In the genomic region with DNA sequence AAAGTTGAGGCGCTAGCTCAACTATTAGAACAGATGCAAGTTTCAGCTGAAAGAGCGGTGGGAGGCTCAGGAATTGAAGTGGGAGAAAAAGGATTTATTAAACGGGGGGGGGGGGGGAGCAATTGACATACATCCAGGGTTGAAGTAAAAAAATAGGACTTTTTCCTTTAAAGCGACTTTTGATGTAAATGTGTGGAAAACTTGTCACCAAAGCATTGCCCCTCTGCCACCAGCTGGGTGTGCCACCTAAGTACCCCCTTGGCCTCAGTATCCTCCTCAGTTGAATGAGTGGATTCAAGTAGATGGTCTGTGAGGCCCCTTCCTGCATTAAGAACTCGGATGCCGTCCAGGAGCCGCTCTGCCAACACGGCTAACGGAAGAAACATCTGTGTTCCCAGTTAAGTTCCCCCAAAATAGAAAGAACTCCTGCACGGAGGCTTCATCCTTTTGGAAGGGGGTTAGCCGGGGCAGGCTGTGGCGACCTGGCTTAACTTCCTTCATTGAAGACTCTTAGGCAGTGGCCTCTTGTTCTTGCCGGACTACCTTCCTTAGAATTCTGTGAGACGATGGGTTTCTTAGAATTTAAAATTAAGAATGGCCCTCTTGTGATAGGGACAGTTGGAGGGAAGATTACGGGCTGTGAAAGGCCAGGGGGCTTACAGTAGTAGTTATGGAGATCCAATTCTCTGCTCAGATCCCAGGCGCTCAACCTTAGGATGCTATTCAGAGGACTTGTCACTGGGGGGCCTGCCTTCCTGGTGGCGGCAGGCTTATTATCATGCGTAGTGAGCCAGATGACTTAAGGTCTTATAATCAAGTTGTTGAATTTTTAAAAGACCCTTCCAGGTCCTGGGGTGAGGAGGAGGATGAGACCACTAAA, we compare ENCODE assay signal across 8 mouse cellular contexts. TPM values are rescaled to one million over a fixed set of nuclear protein-coding genes. Genes with fewer than 3 reads are reported as not detected.
DNase-seq lines count a peak whose midpoint lies in the region; ATAC-seq and TF ChIP-seq lines count a peak whose summit lies in the region.

No protein-coding gene starts in this region.

- H3K9ac ChIP-seq in heart, adult 2 months (ENCODE audit: low read depth, low read length): peak overlapping the region; percentile 94
- H3K9ac ChIP-seq in kidney, postnatal 0 days (ENCODE audit: low read depth, low read length): peak overlapping the region; percentile 85
- H3K9ac ChIP-seq in midbrain, embryonic 15.5 days: peak overlapping the region; percentile 52

- no peak for TF ChIP-seq POLR2A in heart, adult 2 months (IDR thresholded peaks at IDR 0.05; ENCODE audit: insufficient read depth, low read depth, low read length)

- peaks cover 17% of the 10 kb centered on the region for H3K4me1 ChIP-seq in heart, adult 2 months (ENCODE audit: control insufficient read depth, insufficient read depth, low read length)
- H3K4me1 ChIP-seq in kidney, postnatal 0 days (replicated peaks; ENCODE audit: insufficient read depth, low read length): peaks cover 9% of the 10 kb centered on the region
- H3K4me1 ChIP-seq in midbrain, embryonic 15.5 days: peaks cover 17% of the 10 kb centered on the region

- H3K4me3 ChIP-seq in heart, adult 2 months: peak overlapping the region; percentile 99
- peak overlapping the region; percentile 96 for H3K4me3 ChIP-seq in kidney, postnatal 0 days (replicated peaks; ENCODE audit: low read depth, low read length)
- H3K4me3 ChIP-seq in midbrain, embryonic 15.5 days: peak overlapping the region; percentile 56

- no peaks in the 10 kb centered on the region for H3K27me3 ChIP-seq in heart, adult 2 months (ENCODE audit: control insufficient read depth, insufficient read depth, low read length)
- no peaks in the 10 kb centered on the region for H3K27me3 ChIP-seq in kidney, postnatal 0 days (ENCODE audit: insufficient read depth, low read length)
- no peaks in the 10 kb centered on the region for H3K27me3 ChIP-seq in midbrain, embryonic 15.5 days (replicated peaks)

- TF ChIP-seq EP300 in heart, adult 2 months (IDR thresholded peaks at IDR 0.05; ENCODE audit: insufficient read depth, low read depth, low read length): 0 out of 2 replicates have a peak, but pooled peaks have one; percentile 2

- intact Hi-C loops in heart, adult 2 months (cut with DNase I): loop anchor here (2.0 to 10.0 kb wide), 9 partner anchors 46 to 896 kb away; no protein-coding TSS in a partner anchor

- peak overlapping the region; percentile 72 for H3K4me2 ChIP-seq in kidney, postnatal 0 days (ENCODE audit: low read length)
- peak overlapping the region; percentile 61 for H3K4me2 ChIP-seq in midbrain, embryonic 15.5 days

- peak; percentile 44 for DNase-seq in adrenal gland, adult 2 months
- DNase-seq in adrenal gland, postnatal 4 days (ENCODE audit: low spot score in 2 of 2): no peak
- peak; percentile 64 for DNase-seq in adipocyte (ENCODE audit: low spot score)
- DNase-seq in heart, adult 2 months: peak; percentile 59 to 64
- peak; percentile 76 for DNase-seq in kidney, postnatal 0 days (ENCODE audit: low spot score)
- no peak for DNase-seq in right cerebral cortex, postnatal 14 days
- no peak for DNase-seq in layer of hippocampus, adult 11-12 months (ENCODE audit: low spot score)

- H3K79me2 ChIP-seq in heart, adult 2 months (replicated peaks; ENCODE audit: control insufficient read depth, insufficient read depth, low read length): peaks cover 13% of the 10 kb centered on the region

- no peaks in the 10 kb centered on the region for H3K9me3 ChIP-seq in kidney, postnatal 0 days (replicated peaks; ENCODE audit: low read length)
- H3K9me3 ChIP-seq in midbrain, embryonic 15.5 days: no peaks in the 10 kb centered on the region

- H3K36me3 ChIP-seq in heart, adult 2 months (ENCODE audit: control insufficient read depth, insufficient read depth, low read length): peaks cover 28% of the 10 kb centered on the region
- no peaks in the 10 kb centered on the region for H3K36me3 ChIP-seq in kidney, postnatal 0 days (ENCODE audit: insufficient read depth, low read length)
- no peaks in the 10 kb centered on the region for H3K36me3 ChIP-seq in midbrain, embryonic 15.5 days (replicated peaks)

- 4% methylated on average over 18 of the region's 18 CpGs for WGBS in heart, adult 2 months
- 6% methylated on average over 18 of the region's 18 CpGs for WGBS in kidney, postnatal 0 days
- WGBS in midbrain, embryonic 15.5 days: under 1% methylated on average over 18 of the region's 18 CpGs

- ATAC-seq in kidney, postnatal 0 days (replicated peaks; ENCODE audit: low FRiP score, low read depth): no peak
- no peak for ATAC-seq in midbrain, embryonic 15.5 days (replicated peaks)

- H3K27ac ChIP-seq in heart, adult 2 months: peak overlapping the region; percentile 95
- peak overlapping the region; percentile 96 for H3K27ac ChIP-seq in kidney, postnatal 0 days
- peak overlapping the region; percentile 82 for H3K27ac ChIP-seq in midbrain, embryonic 15.5 days

- peak; percentile 64 for TF ChIP-seq CTCF in heart, adult 2 months (IDR thresholded peaks at IDR 0.05)
- peak; percentile 43 for TF ChIP-seq CTCF in kidney, postnatal 0 days (IDR thresholded peaks at IDR 0.05; ENCODE audit: low read depth)

RNA-seq across cellular contexts. Expression of gene Plpp3, which starts 1.7 kb away (rescaled TPM):
- total RNA-seq in adrenal gland, adult 2 months (2021): 100 to 1,000 TPM; 237 to 336 TPM
- 246 and 342 TPM in 2 replicates for polyA plus RNA-seq in adrenal gland, adult 2 months (2012; rRNA removed)
- 100 to 1,000 TPM; 231 to 252 TPM for total RNA-seq in adrenal gland, postnatal 4 days (2021)
- 10 to 100 TPM; 64.8 to 74.0 TPM for total RNA-seq in heart, adult 2 months (2021)
- polyA plus RNA-seq in heart, adult 2 months (2012; rRNA removed): 76.9 and 92.0 TPM in 2 replicates
- polyA plus RNA-seq in kidney, postnatal 0 days (2015; fragmentation: Nextera tagmentation; extraction: Ambion mirVana): 77.4 and 79.6 TPM in 2 replicates
- polyA plus RNA-seq in midbrain, embryonic 15.5 days (2015; fragmentation: Nextera tagmentation; extraction: Ambion mirVana): 66.3 and 81.9 TPM in 2 replicates

RNA-seq across cellular contexts. Expression of gene Prkaa2, which starts 49.2 kb away (rescaled TPM):
- 1 to 10 TPM; 8.5 to 10.0 TPM for total RNA-seq in adrenal gland, adult 2 months (2021)
- 0.78 and 1.2 TPM in 2 replicates for polyA plus RNA-seq in adrenal gland, adult 2 months (2012; rRNA removed)
- total RNA-seq in adrenal gland, postnatal 4 days (2021): 1 to 10 TPM; 5.9 to 7.7 TPM
- 10 to 100 TPM; 76.5 to 84.3 TPM for total RNA-seq in heart, adult 2 months (2021)
- polyA plus RNA-seq in heart, adult 2 months (2012; rRNA removed): 21.6 and 48.2 TPM in 2 replicates
- polyA plus RNA-seq in kidney, postnatal 0 days (2015; fragmentation: Nextera tagmentation; extraction: Ambion mirVana): 14.0 and 15.3 TPM in 2 replicates
- polyA plus RNA-seq in midbrain, embryonic 15.5 days (2015; fragmentation: Nextera tagmentation; extraction: Ambion mirVana): 15.4 and 16.8 TPM in 2 replicates

Comparison
In these comparisons a context has a peak if more than half of its experiments do, and no peak if none do; other contexts are left out.
1. DNase-seq: peak in adrenal gland, adult 2 months (single experiment), adipocyte (single experiment), heart, adult 2 months (2 of 2) and kidney, postnatal 0 days (single experiment); none in adrenal gland, postnatal 4 days (0 of 2), right cerebral cortex, postnatal 14 days (single experiment) and layer of hippocampus, adult 11-12 months (single experiment).
2. Peak in every context shown above with its lines, with median percentiles within 50 percentile points of each other: H3K27ac ChIP-seq, H3K4me3 ChIP-seq and H3K9ac ChIP-seq.